Mouse (Mus musculus) C2C12 (cell line): Measurements from ENCODE around the gene Galnt15.

Source experiments
- CEBPB ChIP-seq: IDR thresholded peaks from one replicate; pipeline ENCODE4 v1.6.1; 2011; ENCODE audit warnings: low read depth, mild to moderate bottlenecking, control low read depth, moderate library complexity
- CTCF ChIP-seq: IDR thresholded peaks from one replicate; pipeline ENCODE4 v1.5.1; 2011; ENCODE audit not compliant: control insufficient read depth, insufficient read depth, insufficient read length
- USF1 ChIP-seq: IDR thresholded peaks from one replicate; pipeline ENCODE4 v1.6.1; 2011; ENCODE audit warnings: low read depth, mild to moderate bottlenecking, control low read depth, moderate library complexity

GRCm38 (mm10) chr14:32036482-32036881, 7.7 kb downstream of the Galnt15 start:
- TF ChIP-seq CTCF (no peak), USF1 (no peak), CEBPB (no peak)
